Mouse (Mus musculus) right cerebral cortex, adult 18-20 months (tissue): ENCODE results near the gene Sf3b3.

ENCODE experiments used
- DNase-seq: peaks from one replicate; pipeline ENCODE4 v3.0.0; 2022; ENCODE audit warnings: mixed read lengths

Gene Sf3b3

GRCm38 (mm10) chr8:110764671-110765070, 81.9 kb downstream of the Sf3b3 start:
- DNase-seq: no peak

GRCm38 (mm10) chr8:110761988-110762387, 84.6 kb downstream of the Sf3b3 start:
- DNase-seq: no peak

GRCm38 (mm10) chr8:110761185-110761584, 85.4 kb downstream of the Sf3b3 start:
- DNase-seq: no peak

GRCm38 (mm10) chr8:110760280-110760940, 86.2 kb downstream of the Sf3b3 start:
- no peak for DNase-seq
